Mouse (Mus musculus) hindlimb bud, embryonic 11.5 days (tissue): Measurements from ENCODE around the gene Olfr1371.
A peak's percentile ranks its signal among the peaks of the same experiment; 100 is the strongest.

Experiments
- DNase-seq: peaks from one replicate; pipeline ENCODE4 v3.0.0-alpha.2; 2012; ENCODE audit warnings: low read depth, low spot score; ENCODE audit errors: extremely low spot score

Gene Olfr1371

GRCm38 (mm10) chr11:52213887-52214286, at the start of gene Olfr1371:
Gene Olfr1371, minus strand, starts transcription at chr11:52213987.
- DNase-seq, result no peak

- no peak for DNase-seq
Measured at GRCm38 (mm10) chr11:52262338-52262737, 48.6 kb upstream of the Olfr1371 start.

- DNase-seq, result no peak
Measured at GRCm38 (mm10) chr11:52261937-52262336, 48.1 kb upstream of the Olfr1371 start.

GRCm38 (mm10) chr11:52260878-52261277, 47.1 kb upstream of the Olfr1371 start:
- DNase-seq, result no peak

- DNase-seq, result no peak
Measured at GRCm38 (mm10) chr11:52258711-52259110, 44.9 kb upstream of the Olfr1371 start.

GRCm38 (mm10) chr11:52257376-52257775, 43.6 kb upstream of the Olfr1371 start:
- DNase-seq, result no peak

- DNase-seq, result no peak
Measured at GRCm38 (mm10) chr11:52255077-52255476, 41.3 kb upstream of the Olfr1371 start.

GRCm38 (mm10) chr11:52253674-52254375, 40.0 kb upstream of the Olfr1371 start:
- peak; percentile 37 for DNase-seq

- no peak for DNase-seq
Measured at GRCm38 (mm10) chr11:52252692-52253091, 38.9 kb upstream of the Olfr1371 start.

- no peak for DNase-seq
Measured at GRCm38 (mm10) chr11:52251770-52252169, 38.0 kb upstream of the Olfr1371 start.

- no peak for DNase-seq
Measured at GRCm38 (mm10) chr11:52249452-52249851, 35.7 kb upstream of the Olfr1371 start.

- no peak for DNase-seq
Measured at GRCm38 (mm10) chr11:52240898-52241542, 27.2 kb upstream of the Olfr1371 start.

GRCm38 (mm10) chr11:52234509-52234908, 20.7 kb upstream of the Olfr1371 start:
- no peak for DNase-seq

- no peak for DNase-seq
Measured at GRCm38 (mm10) chr11:52233906-52234305, 20.1 kb upstream of the Olfr1371 start.

GRCm38 (mm10) chr11:52233043-52233653, 19.4 kb upstream of the Olfr1371 start:
- DNase-seq, result no peak

GRCm38 (mm10) chr11:52231606-52232541, 18.1 kb upstream of the Olfr1371 start, which contains the start of gene Skp1a:
Gene Skp1a, plus strand, starts transcription at chr11:52231995.
- DNase-seq, result peak; percentile 73

- no peak for DNase-seq
Measured at GRCm38 (mm10) chr11:52230694-52231093, 16.9 kb upstream of the Olfr1371 start.

- DNase-seq, result no peak
Measured at GRCm38 (mm10) chr11:52228722-52229448, 15.1 kb upstream of the Olfr1371 start.

- DNase-seq, result no peak
Measured at GRCm38 (mm10) chr11:52227466-52228226, 13.9 kb upstream of the Olfr1371 start.

- DNase-seq, result no peak
Measured at GRCm38 (mm10) chr11:52227053-52227452, 13.3 kb upstream of the Olfr1371 start.
